Mouse (Mus musculus): ENCODE measurements at regions not wholly inside any gene's neighbourhood (a gene's known extent, or its start where the extent isn't known, plus 50 kb on each side); places are given as distances from the start of the nearest gene placed in this dataset.

- no peaks in the 10 kb centered on the region for H3K4me1 ChIP-seq (replicated peaks; ENCODE audit: insufficient read depth, low read length)
- 31% methylated on average over 4 of the region's 4 CpGs for WGBS
These were observed 120.2 kb downstream of the Tm4sf1 start for GRCm38 (mm10) chr3:57181587-57181986.

DNA sequence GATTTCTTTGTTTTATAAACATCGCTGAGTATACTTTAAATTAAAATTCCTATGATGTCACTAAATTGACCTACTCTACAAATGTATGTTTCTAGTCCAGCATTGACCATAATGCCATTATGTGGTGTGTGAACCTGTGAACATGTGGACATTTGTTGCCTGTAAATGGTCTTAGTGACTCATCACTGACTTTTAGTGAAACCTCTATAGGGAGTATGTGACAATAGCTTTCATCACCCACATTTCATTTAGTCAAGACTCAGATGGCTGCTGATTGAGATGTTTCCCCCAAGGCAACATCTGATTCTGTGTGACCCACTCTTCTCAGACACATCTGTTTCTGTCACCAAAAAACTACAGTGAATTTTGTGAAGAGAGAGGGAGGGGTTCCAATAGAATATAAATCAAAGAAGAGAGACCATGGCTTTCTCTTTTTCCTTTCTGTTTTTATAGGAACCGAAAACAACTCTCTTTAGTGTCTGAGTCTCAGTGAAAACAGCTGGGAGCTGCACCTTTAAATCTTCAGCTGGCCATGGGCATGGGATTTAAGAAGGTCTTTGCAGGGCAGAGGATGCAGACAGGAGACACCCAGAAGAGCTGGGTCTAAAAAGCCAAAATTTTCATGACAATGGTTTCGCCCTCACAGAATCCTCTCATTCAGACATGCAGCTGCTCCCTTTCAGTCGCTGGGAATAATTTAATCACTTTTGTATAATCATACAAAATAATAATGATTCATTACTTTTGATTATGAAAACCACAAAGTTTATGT, 148.4 kb downstream of the Tm4sf1 start:
- no peaks in the 10 kb centered on the region for H3K4me1 ChIP-seq (replicated peaks; ENCODE audit: insufficient read depth, low read length)
- H3K4me2 ChIP-seq (ENCODE audit: low read length) = no peak overlapping the region
- no peak overlapping the region for H3K4me3 ChIP-seq (replicated peaks; ENCODE audit: low read depth, low read length)
- H3K9ac ChIP-seq (ENCODE audit: low read depth, low read length) = no peak overlapping the region
- TF ChIP-seq CTCF (IDR thresholded peaks at IDR 0.05; ENCODE audit: low read depth) = no peak
- no peaks in the 10 kb centered on the region for H3K9me3 ChIP-seq (replicated peaks; ENCODE audit: low read length)
- H3K27me3 ChIP-seq (ENCODE audit: insufficient read depth, low read length) = no peaks in the 10 kb centered on the region
- ATAC-seq (replicated peaks; ENCODE audit: low FRiP score, low read depth) (no peak), DNase-seq (ENCODE audit: low spot score) (no peak)
- H3K36me3 ChIP-seq (ENCODE audit: insufficient read depth, low read length) = no peaks in the 10 kb centered on the region
- WGBS = 58% methylated on average over 4 of the region's 4 CpGs
- no peak overlapping the region for H3K27ac ChIP-seq

More at GRCm38 (mm10) chr3:57181587-57181986, 120.2 kb downstream of the Tm4sf1 start:
- H3K4me3 ChIP-seq (replicated peaks; ENCODE audit: low read depth, low read length) = no peak overlapping the region
- no peak for DNase-seq (ENCODE audit: low spot score)
- no peak overlapping the region for H3K9ac ChIP-seq (ENCODE audit: low read depth, low read length)
- H3K9me3 ChIP-seq (replicated peaks; ENCODE audit: low read length) = no peaks in the 10 kb centered on the region
- H3K27me3 ChIP-seq (ENCODE audit: insufficient read depth, low read length) = no peaks in the 10 kb centered on the region
- H3K36me3 ChIP-seq (ENCODE audit: insufficient read depth, low read length) = no peaks in the 10 kb centered on the region
- no peak overlapping the region for H3K27ac ChIP-seq
- no peak for TF ChIP-seq CTCF (IDR thresholded peaks at IDR 0.05; ENCODE audit: low read depth)
- ATAC-seq (replicated peaks; ENCODE audit: low FRiP score, low read depth) = no peak
- no peak overlapping the region for H3K4me2 ChIP-seq (ENCODE audit: low read length)

- H3K4me3 ChIP-seq (replicated peaks; ENCODE audit: low read depth, low read length) = no peak overlapping the region
- H3K36me3 ChIP-seq (ENCODE audit: insufficient read depth, low read length) = no peaks in the 10 kb centered on the region
- H3K4me1 ChIP-seq (replicated peaks; ENCODE audit: insufficient read depth, low read length) = no peaks in the 10 kb centered on the region
- H3K9me3 ChIP-seq (replicated peaks; ENCODE audit: low read length) = no peaks in the 10 kb centered on the region
- 69% methylated on average over 3 of the region's 3 CpGs for WGBS
- H3K4me2 ChIP-seq (ENCODE audit: low read length) = no peak overlapping the region
- ATAC-seq (replicated peaks; ENCODE audit: low FRiP score, low read depth) = no peak
- no peaks in the 10 kb centered on the region for H3K27me3 ChIP-seq (ENCODE audit: insufficient read depth, low read length)
- H3K27ac ChIP-seq = no peak overlapping the region
- DNase-seq (ENCODE audit: low spot score) = no peak
- H3K9ac ChIP-seq (ENCODE audit: low read depth, low read length) = no peak overlapping the region
- no peak for TF ChIP-seq CTCF (IDR thresholded peaks at IDR 0.05; ENCODE audit: low read depth)
These were observed 152.6 kb downstream of the Tm4sf1 start for GRCm38 (mm10) chr3:57149156-57149555.

DNA sequence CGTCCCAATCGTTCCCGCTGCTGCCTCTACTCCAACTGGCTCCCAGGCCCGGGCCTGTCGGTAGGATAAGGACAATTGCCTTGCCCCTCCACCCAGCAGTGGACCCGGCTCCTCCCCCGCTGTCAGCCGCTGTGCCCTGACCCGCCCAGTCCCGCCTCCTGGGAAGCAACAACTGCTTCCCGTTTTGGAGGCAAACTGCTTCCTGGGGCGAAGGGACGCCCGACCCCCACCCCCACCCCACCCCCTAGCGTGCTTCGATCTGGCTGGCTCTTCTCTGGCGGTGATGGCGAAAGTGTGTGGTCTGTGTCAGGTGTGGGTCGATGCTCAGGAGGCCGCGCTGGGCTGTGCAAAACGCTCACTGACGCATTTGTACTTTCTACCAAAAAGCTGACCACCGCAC, 164.9 kb downstream of the Tm4sf1 start:
- no peak overlapping the region for H3K27ac ChIP-seq
- no peak for TF ChIP-seq CTCF (IDR thresholded peaks at IDR 0.05; ENCODE audit: low read depth)
- 22% methylated on average over 24 of the region's 24 CpGs for WGBS
- no peaks in the 10 kb centered on the region for H3K36me3 ChIP-seq (ENCODE audit: insufficient read depth, low read length)
- peak overlapping the region; percentile 52 for H3K4me2 ChIP-seq (ENCODE audit: low read length)
- no peaks in the 10 kb centered on the region for H3K9me3 ChIP-seq (replicated peaks; ENCODE audit: low read length)
- ATAC-seq (replicated peaks; ENCODE audit: low FRiP score, low read depth) (peak; percentile 90), DNase-seq (ENCODE audit: low spot score) (peak; percentile 56)
- no peaks in the 10 kb centered on the region for H3K4me1 ChIP-seq (replicated peaks; ENCODE audit: insufficient read depth, low read length)
- H3K27me3 ChIP-seq (ENCODE audit: insufficient read depth, low read length) = no peaks in the 10 kb centered on the region
- H3K4me3 ChIP-seq (replicated peaks; ENCODE audit: low read depth, low read length) = peak overlapping the region; percentile 35
- no peak overlapping the region for H3K9ac ChIP-seq (ENCODE audit: low read depth, low read length)

DNA sequence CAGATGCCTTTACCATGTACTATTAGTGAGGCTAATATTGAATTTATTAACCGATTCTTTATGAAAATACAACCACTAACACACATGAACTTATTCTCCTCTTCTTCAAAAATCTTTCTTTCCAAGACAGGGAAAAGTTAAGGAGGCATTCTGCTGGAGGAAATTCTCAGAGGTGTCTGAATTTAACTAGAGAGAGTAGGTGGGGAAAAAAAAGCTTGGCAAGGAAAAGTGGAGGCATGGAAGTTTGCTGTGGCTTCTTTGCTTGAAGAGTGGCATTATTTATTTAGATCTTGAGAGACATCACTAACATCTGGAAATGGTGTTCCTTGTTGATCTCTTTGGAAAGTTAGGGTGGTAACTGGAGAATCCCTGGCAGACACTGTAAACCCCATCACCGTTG, 173.2 kb downstream of the Tm4sf1 start:
- H3K9me3 ChIP-seq (replicated peaks; ENCODE audit: low read length) = no peaks in the 10 kb centered on the region
- H3K36me3 ChIP-seq (ENCODE audit: insufficient read depth, low read length) = no peaks in the 10 kb centered on the region
- no peak for ATAC-seq (replicated peaks; ENCODE audit: low FRiP score, low read depth)
- no peak overlapping the region for H3K4me2 ChIP-seq (ENCODE audit: low read length)
- H3K4me3 ChIP-seq (replicated peaks; ENCODE audit: low read depth, low read length) = no peak overlapping the region
- H3K9ac ChIP-seq (ENCODE audit: low read depth, low read length) = no peak overlapping the region
- no peak for DNase-seq (ENCODE audit: low spot score)
- WGBS = 79% methylated on average over 2 of the region's 2 CpGs
- H3K27me3 ChIP-seq (ENCODE audit: insufficient read depth, low read length) = no peaks in the 10 kb centered on the region
- H3K4me1 ChIP-seq (replicated peaks; ENCODE audit: insufficient read depth, low read length) = no peaks in the 10 kb centered on the region
- H3K27ac ChIP-seq = no peak overlapping the region
- no peak for TF ChIP-seq CTCF (IDR thresholded peaks at IDR 0.05; ENCODE audit: low read depth)

GRCm38 (mm10) chr3:57125792-57126485, 175.8 kb downstream of the Tm4sf1 start:
- no peak for TF ChIP-seq CTCF (IDR thresholded peaks at IDR 0.05; ENCODE audit: low read depth)
- WGBS = 78% methylated on average over 4 of the region's 4 CpGs
- no peaks in the 10 kb centered on the region for H3K27me3 ChIP-seq (ENCODE audit: insufficient read depth, low read length)
- no peak for ATAC-seq (replicated peaks; ENCODE audit: low FRiP score, low read depth)
- H3K27ac ChIP-seq = no peak overlapping the region
- no peaks in the 10 kb centered on the region for H3K4me1 ChIP-seq (replicated peaks; ENCODE audit: insufficient read depth, low read length)
- DNase-seq (ENCODE audit: low spot score) = no peak
- no peaks in the 10 kb centered on the region for H3K36me3 ChIP-seq (ENCODE audit: insufficient read depth, low read length)
- H3K9me3 ChIP-seq (replicated peaks; ENCODE audit: low read length) = no peaks in the 10 kb centered on the region
- no peak overlapping the region for H3K4me2 ChIP-seq (ENCODE audit: low read length)
- no peak overlapping the region for H3K4me3 ChIP-seq (replicated peaks; ENCODE audit: low read depth, low read length)
- no peak overlapping the region for H3K9ac ChIP-seq (ENCODE audit: low read depth, low read length)

Data from kidney, postnatal 0 days (tissue).